Mouse (Mus musculus) left cerebral cortex, postnatal 25 days (tissue): ENCODE data around the gene Arl3. TPM values are rescaled to one million over a fixed set of nuclear protein-coding genes. Genes with fewer than 3 reads are reported as not detected.
A peak's percentile ranks its signal among the peaks of the same experiment; 100 is the strongest.

Source experiments
- DNase-seq, 2 experiments: peaks; one replicate each; pipeline ENCODE4 v3.0.0; 2022; ENCODE audit warnings: low spot score in 2 of 2, mixed read lengths in 1 of 2
- intact Hi-C: fragments of 180-260 bp; cut with DNase I; formaldehyde crosslinking; loops from one replicate; pipeline ENCODE4 v1.15.1; 2025
- total RNA-seq, 2 experiments: library from RNA; stranded (reverse); gene quantifications; 2 replicates each; pipeline ENCODE4 v1.2.3; 2021

Arl3 gene
- total RNA-seq, 2 experiments from 2014 or later = 113 to 120 TPM

DNA sequence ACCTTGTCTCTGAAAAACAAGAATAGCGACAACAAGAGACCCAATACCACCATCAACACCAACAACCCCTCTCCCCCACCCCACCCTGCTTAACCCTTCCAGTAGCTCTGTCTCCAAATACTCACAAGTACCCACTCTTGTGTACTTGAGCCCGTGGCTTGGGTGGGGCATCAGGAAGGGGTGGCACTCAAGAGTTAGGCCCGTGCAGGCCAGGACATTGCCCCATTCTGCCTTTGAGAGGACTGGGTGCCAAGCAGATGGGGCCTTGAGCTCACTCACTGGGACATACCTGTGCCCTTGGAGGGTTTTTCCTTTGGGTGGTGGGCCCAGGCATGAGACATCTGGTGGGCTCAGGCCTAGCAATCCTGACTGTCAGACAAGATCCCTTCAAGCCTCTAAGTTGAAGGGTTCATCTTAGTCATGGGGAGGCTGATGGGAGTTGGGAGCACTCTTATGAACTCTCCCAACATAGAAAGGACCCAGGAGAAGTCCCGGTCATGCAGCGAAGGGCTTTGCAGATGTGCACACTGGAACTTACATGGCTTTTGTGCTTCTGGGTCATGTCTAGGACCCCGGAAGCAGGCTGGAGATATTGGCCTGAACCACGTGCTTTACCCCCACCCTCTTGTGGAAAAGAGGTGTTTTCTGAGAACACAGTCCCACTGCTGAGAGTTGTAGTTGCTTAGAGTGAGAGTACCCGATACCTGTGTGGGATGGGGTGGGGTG, 67.2 kb downstream of the Arl3 start:
- intact Hi-C loops = no loop called here
- no peak for DNase-seq

DNA sequence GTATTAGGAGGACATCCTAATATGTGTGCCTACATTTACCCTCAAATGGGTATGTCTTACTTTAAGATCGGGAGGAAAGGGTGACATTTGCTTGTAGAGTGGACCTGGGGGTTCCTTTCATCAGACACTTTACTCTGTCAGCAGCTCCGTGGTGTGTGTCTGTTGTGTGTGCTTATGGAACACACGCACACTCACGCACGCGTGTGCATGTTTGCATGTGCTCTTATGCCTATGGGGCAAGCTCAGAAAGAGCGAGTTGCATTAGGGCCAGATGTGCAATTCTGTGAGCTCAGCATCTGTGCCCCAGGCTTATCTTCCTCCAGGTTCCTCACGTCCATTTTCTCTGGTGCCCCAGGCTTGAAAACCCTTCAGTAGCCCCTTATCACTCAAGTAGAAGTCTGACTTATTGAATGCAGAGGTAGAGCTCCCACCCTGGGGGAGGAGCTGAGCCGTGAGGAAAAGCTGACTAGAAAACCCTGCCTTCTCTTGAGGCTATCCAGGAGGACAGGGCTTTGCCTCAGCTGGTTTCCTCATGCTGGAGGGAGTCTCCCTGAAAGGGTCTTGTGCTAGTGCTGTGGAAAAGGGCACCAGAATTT, 68.1 kb downstream of the Arl3 start:
- no peak for DNase-seq
- intact Hi-C loops = loop anchor here (5.0 kb wide), 1 partner anchor 178 kb away; the partner anchor contains the start of genes Fbxl15 and Psd

DNA sequence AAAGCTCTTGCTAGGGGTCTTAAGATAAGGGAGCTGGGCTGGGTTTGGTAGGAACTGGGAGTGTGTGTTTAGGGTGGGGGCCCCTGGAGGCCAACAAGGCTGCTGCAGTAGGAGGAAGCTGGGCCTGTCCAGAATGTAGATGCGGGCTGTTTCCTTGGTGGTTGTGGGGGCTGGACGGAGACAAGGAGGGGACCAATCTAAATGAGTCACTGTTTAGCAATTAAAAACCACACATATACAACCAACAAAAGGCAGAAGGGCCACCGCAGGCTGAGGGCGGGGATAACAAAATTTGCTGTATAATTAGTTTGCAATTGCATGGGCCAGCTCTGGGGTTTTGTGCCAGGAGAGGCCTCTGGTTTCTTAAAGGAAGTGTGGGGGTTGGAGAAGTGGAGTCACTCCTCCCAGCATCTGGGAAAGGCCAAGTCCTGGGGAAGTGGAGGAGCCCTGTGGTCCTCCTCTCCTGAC, 68.9 kb downstream of the Arl3 start:
- intact Hi-C loops = loop anchor here (5.0 kb wide), 1 partner anchor 177 kb away; the partner anchor contains the start of genes Fbxl15 and Psd
- DNase-seq = peak in 1 of 2 experiments; percentile 56

DNA sequence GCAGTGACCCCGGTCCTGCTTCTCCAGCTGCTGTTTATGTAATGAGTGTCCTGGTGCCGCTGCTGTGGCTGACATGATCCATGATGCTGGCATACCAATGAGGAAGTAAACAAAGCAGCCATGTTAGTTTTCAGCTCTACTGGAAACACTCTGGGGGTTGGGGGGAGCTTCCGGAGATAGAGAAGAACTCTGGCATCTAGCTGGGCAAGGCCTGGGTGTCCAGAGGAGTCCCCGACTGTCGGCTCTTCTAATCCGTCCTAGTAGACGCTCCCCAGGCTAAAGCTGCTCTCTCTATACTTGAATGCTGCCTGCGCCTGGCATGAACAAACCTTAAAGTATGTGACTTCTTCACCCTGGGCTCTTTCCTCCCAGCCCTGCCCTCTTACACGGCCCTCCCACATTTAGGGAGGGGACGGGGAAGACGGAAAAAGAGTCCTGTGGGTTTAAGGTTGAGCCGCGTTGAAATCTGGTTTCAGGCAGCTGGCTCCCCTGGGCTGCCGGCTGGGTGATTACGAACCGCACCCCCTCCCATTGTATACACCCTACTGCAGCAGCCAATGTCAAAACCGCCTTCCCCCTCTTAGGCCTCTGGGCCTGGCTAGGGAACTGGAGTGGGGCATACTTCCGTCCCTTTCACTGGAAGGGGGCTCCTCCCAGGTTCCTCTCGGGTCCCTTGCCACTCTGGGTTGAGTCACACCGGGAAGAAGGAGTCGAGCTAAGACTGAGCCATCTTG, 69.5 kb downstream of the Arl3 start:
- peak in 1 of 2 experiments; percentile 50 for DNase-seq
- intact Hi-C loops = loop anchor here (2.0 to 5.0 kb wide), 3 partner anchors 49 to 176 kb away; partner anchors contain the start of genes Fbxl15, Psd and Sufu

DNA sequence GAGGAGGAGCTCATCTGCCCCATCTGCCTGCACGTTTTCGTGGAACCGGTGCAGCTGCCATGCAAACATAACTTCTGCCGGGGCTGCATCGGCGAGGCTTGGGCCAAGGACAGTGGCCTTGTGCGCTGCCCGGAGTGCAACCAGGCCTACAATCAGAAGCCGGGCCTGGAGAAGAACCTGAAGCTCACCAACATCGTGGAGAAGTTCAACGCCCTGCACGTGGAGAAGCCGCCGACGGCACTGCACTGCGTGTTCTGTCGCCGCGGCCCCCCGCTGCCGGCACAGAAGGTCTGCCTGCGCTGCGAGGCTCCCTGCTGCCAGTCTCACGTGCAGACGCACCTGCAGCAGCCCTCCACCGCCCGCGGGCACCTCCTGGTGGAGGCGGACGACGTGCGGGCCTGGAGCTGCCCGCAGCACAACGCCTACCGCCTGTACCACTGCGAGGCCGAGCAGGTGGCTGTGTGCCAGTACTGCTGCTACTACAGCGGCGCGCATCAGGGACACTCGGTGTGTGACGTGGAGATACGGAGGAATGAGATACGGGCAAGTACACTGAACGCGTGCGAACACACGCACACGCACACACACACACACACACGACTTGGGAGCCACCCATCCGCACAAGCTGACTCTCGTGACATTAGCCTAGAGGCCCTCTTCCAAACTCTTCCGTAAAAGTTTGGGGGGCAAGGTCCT, 70.4 kb downstream of the Arl3 start:
- peak; percentile 82 for DNase-seq
- intact Hi-C loops = loop anchor here (1.0 to 5.0 kb wide), 4 partner anchors 21 to 175 kb away; partner anchors contain the start of genes Fbxl15, Psd and Sufu

DNA sequence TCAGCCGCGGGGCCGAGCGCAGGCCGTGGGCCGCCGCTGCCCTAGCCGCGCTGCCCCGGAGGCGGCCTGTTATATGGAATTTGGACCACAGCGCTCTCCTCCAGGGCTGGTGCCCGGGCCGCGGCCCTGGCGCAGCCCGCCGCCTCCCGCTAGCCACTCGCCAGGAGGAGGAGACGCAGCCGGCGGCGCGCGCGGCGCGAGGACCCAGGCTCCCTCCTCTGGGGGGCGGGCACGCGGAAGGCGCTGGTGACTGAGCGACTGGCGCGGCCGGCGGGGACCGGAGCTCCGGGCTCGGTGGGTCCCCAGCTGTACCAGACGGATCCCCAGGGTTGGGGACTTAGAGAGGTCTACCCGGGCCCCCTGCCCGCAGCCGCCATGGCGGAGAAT, 70.9 kb downstream of the Arl3 start:
- peak; percentile 79 to 83 for DNase-seq
- intact Hi-C loops = loop anchor here (1.0 to 5.0 kb wide), 4 partner anchors 21 to 175 kb away; partner anchors contain the start of genes Fbxl15, Psd and Sufu

DNA sequence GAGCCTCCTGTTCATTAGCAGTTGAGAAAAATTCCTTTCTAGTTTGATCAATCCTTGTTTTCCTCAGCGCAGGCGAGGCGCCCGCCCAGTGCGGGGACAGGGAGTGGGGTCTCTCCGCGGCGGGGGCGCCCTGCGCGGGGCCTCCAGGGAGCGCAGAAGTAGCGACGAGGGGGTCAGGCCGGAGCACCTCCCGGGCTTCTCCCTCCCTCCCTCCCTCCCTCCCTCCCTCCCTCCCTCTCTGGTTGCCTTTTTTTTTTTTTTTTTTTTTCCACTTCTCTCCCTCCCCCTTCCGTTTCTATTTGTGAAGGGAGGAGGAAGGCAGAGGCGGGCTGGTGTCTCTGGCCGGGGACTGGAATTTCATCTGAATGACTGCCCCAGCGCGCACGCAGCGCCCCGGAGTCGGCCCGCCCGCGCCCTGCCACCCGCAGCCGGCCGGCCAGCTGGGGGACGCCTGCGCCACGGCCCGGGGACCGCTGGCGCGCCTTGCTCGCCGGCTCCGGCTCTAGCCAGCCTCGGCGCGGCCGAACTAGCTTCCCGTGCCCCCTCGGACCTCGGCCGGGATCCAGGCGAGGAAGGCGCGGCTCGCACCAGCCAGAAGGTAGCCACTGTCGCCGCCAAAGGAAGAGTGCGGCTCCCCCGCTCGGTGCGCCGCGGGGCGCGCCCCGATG, 71.5 kb downstream of the Arl3 start, which contains the start of gene Trim8:
Trim8 (plus strand) TSS at position 302 of the 668 bp plus-strand sequence.
- intact Hi-C loops = loop anchor here (1.0 to 5.0 kb wide), 5 partner anchors 22 to 174 kb away; partner anchors contain the start of genes Arl3, Fbxl15, Psd and Sfxn2

DNA sequence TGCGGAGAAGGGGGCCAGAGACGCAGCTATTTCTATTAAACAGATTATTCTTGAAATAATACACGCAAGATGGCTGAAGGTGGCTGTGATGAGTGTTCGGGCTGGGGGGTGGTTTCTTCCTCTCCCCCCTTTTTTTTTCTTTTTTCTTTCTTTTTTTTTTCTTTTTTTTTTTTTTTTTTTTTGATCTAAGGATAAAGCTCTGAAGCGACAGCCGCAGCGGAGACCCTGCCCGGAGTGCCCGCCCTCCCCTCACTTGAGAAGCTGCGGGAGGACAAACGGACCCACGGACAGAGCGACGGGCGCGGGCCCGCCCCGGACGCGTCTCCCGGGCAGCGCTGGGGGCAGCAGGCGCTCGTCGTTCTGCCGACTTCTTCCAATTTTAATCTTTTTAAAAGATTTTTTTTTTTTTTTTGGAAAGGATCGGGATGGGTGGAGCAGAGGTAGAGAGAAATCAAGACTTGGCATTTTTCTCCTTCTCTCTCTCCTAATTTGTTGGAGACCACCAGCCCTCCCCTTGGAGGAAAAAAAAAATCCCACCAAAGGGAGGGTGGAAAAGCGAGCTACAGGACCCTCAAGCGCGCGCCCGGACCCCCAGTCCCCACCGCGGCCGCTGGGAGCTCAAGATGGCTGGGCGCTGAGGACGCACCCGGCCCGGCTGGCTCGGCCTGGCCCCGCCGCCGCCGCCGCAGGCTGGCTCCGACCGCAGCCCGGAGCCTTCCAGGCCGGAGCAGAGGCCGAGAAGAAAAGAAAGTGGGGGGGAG, 72.2 kb downstream of the Arl3 start:
- DNase-seq = peak in 1 of 2 experiments; percentile 46
- intact Hi-C loops = loop anchor here (2.0 to 5.0 kb wide), 2 partner anchors 72 to 173 kb away; partner anchors contain the start of genes Arl3, Fbxl15, Psd and Sfxn2

More for the DNA sequence above, 71.5 kb downstream of the Arl3 start, which contains the start of gene Trim8:
- DNase-seq = peak; percentile 76 to 87

DNA sequence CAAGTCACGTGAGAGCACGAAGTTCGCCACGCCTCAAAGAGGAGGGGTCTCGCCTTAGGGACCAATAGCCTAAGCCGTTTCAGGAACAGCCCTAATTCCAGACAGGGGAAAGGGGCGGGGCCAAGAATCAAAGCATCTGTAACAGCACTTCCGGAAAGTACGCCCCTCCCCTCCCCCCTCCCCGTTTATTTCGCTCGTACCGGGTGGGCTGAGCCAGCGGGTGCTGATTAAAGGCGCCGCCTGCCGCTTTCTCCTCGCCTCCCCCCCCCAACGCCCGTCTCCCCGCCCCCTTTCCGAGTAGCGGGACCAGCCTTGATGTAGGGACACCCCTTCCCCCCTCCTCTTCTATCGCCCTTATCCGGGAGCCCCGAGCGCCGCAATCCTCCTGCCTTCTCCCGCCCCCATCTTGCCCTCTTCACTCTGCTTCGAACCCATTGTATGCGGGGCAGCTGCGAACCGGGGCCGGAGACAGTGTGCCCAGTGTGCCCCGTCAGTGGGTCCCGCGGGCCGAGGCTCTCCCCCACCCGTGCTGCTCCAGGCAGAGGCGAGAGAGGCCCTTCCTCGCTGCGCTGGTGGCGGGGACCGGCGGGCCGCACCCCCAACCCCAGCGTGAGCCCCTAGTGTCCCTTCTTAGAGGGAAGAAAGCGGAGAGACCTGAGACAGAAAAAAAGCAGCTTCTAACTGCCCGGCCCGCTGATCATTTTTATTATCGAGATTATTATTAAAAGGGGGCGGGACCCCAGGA, 73.0 kb downstream of the Arl3 start:
- peak; percentile 96 to 99 for DNase-seq
- intact Hi-C loops = loop anchor here (2.0 to 5.0 kb wide), 2 partner anchors 73 to 173 kb away; partner anchors contain the start of genes Arl3, Fbxl15, Psd and Sfxn2

DNA sequence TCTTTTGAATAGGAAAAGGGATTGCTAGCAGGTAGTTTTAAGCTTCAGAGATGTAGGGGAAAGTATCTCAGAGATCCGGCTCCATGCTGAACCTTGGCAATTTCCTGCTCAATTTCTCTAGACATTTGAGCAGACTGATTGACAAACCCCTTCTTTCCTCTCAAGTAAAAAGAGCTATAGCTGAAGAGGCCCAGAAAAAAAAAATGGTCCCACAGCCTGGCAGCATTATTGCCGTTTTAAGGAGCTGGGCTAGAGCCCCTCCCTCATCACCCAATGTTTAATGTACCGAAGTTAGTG, 73.5 kb downstream of the Arl3 start:
- DNase-seq = no peak
- intact Hi-C loops = no loop called here

DNA sequence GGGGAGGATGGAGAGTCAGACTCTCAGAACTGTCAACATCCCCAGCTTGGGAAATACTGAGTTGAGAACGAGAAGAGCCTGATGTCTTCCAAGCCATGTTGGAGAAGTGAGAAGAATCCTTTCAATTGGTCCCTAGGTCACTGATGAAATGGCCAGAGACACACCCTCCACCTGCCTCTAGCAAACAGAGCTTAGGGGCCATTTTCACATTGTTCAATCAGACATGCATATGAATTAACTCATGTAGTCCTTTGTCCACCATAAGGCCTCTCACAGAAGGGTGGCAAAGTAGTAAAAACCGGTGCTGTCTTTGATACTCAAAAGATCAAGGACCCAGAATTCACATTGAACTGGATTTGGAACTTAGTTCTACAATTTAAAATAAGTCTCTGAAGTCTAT, 75.8 kb downstream of the Arl3 start:
- intact Hi-C loops = no loop called here
- DNase-seq = no peak

DNA sequence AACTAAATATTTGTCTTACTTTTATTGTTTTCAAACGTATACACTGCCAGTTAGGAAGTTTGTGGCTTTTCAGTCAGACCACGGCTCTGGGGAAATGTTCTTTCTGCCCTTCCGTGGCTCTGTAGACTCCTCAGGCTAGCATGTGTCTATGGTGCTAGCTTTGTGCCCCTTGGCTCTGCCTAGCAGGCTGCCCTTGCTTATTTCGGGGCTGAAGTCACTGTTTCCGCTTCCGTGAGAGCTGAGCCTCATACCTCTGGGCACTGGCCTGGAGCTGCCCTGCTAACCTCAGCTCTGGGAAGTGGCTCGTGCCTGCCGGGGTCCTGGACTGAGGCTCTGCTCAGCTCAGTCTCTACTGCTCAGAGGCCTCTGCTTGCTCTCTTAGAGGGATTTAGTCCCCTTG, 77.9 kb downstream of the Arl3 start:
- no peak for DNase-seq

DNA sequence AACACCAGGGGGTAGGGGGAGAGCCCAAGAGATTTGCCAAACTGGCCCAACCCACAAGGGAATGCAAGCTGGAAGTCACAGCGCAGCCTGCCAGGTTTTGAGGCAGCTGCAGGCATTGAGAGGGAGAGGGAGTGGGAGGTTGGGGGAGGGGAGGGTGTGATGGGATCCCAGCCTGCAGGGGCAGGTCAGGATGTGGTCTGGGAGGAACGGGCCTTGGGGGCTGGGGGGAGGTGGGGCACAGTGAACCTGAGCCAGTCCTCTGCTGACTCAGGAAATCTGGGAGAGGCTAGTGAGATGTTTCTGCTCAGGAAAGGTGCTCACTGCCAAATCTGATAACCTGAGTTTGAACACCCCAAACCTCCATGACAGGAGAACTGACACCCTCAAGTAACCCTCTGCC, 82.4 kb downstream of the Arl3 start:
- DNase-seq = no peak
- intact Hi-C loops = no loop called here

More for the DNA sequence above, 77.9 kb downstream of the Arl3 start:
- intact Hi-C loops = no loop called here

DNA sequence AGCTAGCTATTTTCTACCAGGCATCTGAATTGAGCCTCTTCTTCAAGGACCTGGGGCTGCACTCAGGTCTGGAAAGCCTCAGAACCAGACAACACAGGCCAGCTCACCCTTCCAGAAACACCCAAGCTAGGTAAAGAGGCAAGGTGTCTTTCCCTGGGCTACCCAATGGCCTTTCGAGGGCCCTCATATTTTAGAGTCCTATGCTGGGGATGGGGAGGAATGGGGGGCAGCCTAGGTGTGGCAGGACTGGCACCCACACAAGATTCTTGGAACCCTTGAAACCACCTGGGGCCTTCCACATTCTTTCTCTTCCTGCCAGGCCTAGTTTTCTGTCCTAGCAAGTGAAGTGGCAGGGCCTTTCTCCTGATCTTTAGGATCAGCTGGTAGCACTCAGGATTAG, 83.5 kb downstream of the Arl3 start:
- intact Hi-C loops = no loop called here

DNA sequence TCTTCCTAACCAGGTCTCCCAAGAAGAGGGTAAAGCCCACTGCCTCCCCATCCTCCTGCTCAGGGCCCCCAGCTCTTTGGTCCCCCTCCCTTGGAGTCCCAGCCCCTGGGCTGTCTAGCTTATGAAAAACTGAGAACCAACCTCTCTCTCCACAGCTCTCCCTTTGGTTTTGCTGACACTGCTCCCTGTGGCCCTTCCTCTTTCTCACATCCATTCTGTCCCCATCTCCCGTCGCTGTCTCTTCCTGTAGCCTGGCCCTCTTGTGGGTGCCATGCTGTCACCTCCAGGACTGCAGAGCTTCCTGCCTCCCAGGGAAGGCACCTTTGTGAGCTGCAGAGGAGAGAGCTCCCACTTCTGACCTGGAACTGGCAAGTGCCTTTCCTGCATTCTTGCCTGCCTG, 86.3 kb downstream of the Arl3 start:
- no peak for DNase-seq
- intact Hi-C loops = no loop called here

More for the DNA sequence above, 83.5 kb downstream of the Arl3 start:
- no peak for DNase-seq

DNA sequence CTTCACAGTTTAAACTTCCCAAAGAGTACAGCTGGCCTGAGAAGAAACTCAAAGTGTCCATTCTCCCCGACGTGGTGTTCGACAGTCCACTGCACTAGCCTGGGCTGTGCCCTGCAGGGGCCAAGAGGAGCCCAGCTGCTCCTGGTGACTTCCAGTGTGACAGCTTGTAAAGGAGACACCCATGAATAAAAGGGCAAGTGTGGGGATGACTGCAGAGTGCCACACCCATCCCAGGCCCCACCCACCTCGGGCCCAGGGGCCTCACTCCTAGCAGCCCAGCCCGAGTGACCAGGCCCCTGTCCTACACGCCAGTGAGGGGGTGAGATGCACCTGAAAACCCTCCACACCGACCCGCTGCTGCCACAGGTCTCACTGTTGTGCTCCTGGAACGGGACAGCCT, 87.2 kb downstream of the Arl3 start:
- intact Hi-C loops = no loop called here
- no peak for DNase-seq

DNA sequence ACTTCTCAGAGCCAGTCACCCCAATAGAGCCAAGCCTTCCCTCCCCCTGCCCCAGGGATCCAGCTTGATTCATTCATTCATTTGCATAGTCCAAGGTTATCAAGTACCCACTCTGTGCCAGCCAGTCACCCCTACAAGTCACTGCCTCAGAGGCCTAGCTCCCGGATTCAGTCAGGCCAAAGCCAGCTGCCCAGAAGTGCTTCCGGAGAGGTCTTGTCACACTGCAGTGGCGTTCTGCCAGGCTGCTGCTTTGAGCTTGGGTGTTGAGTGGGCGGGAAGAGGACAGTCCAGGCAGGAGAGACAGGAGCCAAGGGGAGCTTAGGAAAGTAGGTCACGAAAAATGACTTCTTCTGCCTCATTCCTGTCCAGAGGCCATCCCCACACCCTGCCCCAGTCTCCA, 88.5 kb downstream of the Arl3 start:
- intact Hi-C loops = no loop called here
- peak in 1 of 2 experiments; percentile 73 for DNase-seq
